Mouse (Mus musculus) brain, embryonic 14.5 days (tissue): Measurements from ENCODE around the gene Nsmce1.

ENCODE experiments used
- CTCF ChIP-seq: fragments of 200-500 bp; IDR thresholded peaks from 2 replicates; pipeline ENCODE4 v1.5.1; 2012; ENCODE audit warnings: inconsistent platforms, mild to moderate bottlenecking, moderate library complexity, borderline replicate concordance; ENCODE audit not compliant: insufficient read depth, insufficient read length; ENCODE audit errors: extremely low read depth
- POLR2A ChIP-seq: fragments of 200-500 bp; IDR thresholded peaks from 2 replicates; pipeline ENCODE4 v1.6.1; 2012; ENCODE audit warnings: mild to moderate bottlenecking, inconsistent platforms, borderline replicate concordance; ENCODE audit not compliant: poor library complexity, insufficient read depth, insufficient read length, severe bottlenecking; ENCODE audit errors: extremely low read depth

DNA sequence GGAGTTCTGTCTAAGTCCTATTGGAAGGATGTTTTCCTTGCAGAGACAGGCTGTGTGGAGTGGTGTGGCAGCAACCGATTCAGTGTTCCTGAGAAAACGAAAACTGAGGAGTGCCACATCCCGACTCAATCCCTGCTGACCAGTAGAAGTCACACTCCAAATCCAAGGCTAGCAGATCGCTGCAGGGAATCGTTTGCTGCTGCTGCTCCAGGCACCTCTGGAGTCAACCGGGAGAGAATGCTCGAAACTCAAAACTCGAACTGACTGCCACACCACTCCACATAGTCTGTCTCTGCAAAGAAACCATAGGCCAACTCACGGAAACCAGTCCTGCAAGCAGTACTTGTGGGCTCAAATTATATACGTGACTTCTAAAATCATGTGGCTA lies 47.3 kb downstream of the Nsmce1 start:
- TF ChIP-seq POLR2A (no peak), CTCF (no peak)
